Mouse (Mus musculus) layer of hippocampus, adult 9-11 months (tissue): ENCODE data around the gene Olfr525.

Experiments
- DNase-seq: peaks from one replicate; pipeline ENCODE4 v3.0.0; 2022

Gene Olfr525

GRCm38 (mm10) chr7:140320558-140320957 lies at the start of gene Olfr525:
TSS of gene Olfr525 (plus strand) at chr7:140320858.
- no peak for DNase-seq

GRCm38 (mm10) chr7:140295746-140296145 lies 24.9 kb upstream of the Olfr525 start:
- DNase-seq, result no peak

GRCm38 (mm10) chr7:140296876-140297275 lies 23.8 kb upstream of the Olfr525 start:
- DNase-seq, result no peak

DNA sequence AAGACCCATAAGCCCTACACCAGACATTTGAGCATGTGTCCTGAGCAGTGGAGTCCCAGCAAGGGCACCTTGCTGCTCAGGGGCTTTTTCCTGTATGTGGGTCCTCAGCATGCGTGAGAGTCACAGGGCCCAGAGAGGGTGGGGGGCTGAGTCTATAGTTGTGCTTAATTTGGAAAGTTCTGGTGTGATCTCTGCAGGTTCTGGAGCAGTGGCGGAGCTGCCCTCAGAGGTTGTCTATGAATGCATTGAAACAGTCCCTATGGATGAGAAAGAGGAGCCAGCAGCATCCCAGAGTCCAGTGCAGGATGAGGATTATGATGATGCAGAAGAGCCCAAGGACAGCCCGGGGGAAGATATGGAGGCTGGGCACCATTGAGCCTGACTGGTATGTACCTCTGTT lies 21.2 kb upstream of the Olfr525 start:
- DNase-seq, result no peak

- DNase-seq, result no peak
Observed at GRCm38 (mm10) chr7:140319861-140320385, 735 bp upstream of the Olfr525 start.

GRCm38 (mm10) chr7:140321135-140321534 lies 477 bp downstream of the Olfr525 start:
- no peak for DNase-seq

DNA sequence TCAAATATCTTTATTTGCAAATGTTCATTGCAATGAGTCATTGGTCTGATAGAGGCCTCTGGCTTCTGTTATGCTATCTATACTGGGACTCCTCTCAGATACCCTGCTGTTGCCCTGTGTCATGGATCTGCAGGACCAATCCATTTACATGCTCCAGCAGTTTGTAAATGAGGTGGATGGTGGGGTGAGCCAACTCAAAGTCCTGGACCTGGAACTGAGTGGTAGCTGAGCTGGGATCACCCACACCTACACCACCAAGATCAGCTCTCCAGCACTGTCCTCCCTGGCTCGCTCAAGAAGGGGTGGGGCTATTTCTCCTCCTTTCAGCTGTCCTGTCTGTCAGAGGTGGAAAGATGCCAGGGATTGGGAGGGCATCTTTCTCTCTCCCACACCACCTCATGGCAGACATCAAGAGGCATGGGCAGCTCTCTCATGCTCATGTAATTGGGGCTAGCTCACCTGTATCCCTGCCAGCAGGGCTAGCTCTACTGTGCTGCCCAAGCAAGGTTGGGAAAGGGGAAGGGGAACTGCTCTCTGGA lies 9.2 kb downstream of the Olfr525 start:
- DNase-seq, result no peak

DNA sequence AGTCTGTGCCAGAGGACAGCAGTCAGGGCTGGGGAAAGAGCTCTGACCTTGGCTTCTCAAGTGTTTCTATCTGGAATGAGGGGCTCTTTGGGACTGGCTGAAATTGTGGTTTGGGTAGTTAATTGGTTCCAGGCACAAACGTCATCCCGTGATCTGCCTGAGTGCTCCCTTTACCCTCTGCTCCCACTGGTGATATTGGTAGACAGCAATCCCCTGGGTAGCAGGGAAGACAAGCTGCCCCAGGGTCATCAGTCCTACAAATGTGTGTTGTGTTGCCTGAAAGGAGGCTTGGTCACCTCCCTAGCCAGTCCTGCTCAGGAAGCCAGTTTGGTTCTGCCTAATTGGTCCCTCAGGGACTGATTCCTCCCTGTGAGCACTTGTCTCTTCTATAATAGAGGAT lies 13.1 kb downstream of the Olfr525 start, which contains the start of gene Olfr527:
Olfr527 (plus strand) TSS at position 301 of the 400 bp plus-strand sequence.
- DNase-seq, result no peak

GRCm38 (mm10) chr7:140361571-140361970 lies 40.9 kb downstream of the Olfr525 start, which contains the start of gene Olfr60:
TSS of gene Olfr60 (minus strand) at chr7:140361671.
- DNase-seq, result no peak

DNA sequence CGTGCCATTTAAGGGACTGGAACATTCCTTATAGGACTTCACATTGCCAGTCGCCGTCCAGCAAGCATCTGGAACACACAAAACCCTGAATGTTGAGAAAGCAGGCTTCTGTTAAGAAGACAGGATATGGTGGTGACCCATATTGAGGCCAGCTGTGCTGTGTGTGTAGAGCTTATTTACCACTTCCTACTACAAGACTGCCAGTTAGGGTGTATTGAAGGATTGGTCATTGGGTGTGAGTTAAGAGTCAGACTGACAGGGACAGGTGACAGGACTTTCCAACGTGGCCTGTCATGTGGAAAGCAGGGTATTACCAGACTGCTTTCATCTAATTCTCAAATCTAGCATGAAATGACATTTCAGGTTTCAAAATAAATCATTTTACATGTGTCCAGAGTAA lies 53.6 kb downstream of the Olfr525 start:
- no peak for DNase-seq

DNA sequence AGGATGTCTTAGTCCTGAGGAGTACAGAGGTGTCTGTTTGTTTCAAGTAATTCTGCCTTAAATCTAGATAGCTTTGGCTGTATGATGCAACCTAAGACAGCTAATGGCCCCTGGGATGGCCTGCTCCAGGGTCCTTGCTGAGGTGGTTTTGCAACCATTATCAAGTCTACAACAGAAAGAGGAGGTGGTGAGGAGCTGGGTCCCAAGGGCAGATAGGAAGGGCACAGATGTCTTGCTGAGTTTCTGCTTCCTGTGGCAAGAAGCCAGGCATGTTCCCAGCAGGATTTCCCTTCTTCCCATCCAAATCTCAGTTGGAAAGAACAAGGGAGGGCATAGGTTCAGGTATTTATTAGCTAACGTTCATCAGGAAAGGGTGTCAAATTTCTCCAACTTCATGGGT lies 55.6 kb downstream of the Olfr525 start, which contains the start of gene Olfr530:
Olfr530 (minus strand) TSS at position 101 of the 400 bp plus-strand sequence.
- DNase-seq, result no peak

GRCm38 (mm10) chr7:140376911-140377310 lies 56.3 kb downstream of the Olfr525 start:
- DNase-seq, result no peak
